Mouse (Mus musculus) adrenal gland, postnatal 14 days (tissue): ENCODE measurements around the gene D930048N14Rik. TPM values are rescaled to one million over a fixed set of nuclear protein-coding genes. Genes with fewer than 3 reads are reported as not detected.
A peak's percentile ranks its signal among the peaks of the same experiment; 100 is the strongest.
"Not testable (repeated sequence)": the region's sequence is repeated elsewhere in the genome, so short reads cannot be mapped to it uniquely, and the experiment has no call there.

Experiments
- DNase-seq: peaks from one replicate; pipeline ENCODE4 v3.0.0; 2021; ENCODE audit warnings: mixed read lengths
- total RNA-seq: library from RNA; stranded (reverse); gene quantifications from 2 replicates; pipeline ENCODE4 v1.2.3, GENCODE M21; 2021

D930048N14Rik gene
- total RNA-seq, 1 experiment from 2014 or later = 1.9 TPM

DNA sequence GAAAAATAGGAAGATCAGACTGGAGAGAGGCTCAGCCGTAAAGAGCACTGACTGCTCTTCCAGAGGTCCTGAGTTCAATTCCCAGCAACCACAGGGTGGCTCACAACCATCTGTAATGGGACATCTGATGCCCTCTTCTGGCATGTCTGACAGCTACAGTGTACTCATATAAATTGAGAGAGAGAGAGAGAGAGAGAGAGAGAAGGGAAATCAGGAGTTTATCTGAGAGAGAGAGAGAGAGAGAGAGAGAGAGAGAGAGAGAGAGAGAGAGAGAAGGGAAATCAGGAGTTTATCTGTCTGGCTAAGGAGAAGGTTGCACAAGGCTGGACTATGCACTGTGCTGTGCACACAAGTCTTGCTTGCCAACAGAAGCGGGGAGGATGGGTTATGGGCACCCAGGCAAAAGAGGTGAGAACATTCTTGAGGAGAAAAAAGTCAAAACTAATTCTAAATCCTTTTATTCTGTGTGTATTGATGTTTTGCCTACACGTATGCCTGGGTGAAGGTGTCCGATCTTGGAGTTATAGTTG, 2.2 kb downstream of the D930048N14Rik start:
- DNase-seq = no peak

DNA sequence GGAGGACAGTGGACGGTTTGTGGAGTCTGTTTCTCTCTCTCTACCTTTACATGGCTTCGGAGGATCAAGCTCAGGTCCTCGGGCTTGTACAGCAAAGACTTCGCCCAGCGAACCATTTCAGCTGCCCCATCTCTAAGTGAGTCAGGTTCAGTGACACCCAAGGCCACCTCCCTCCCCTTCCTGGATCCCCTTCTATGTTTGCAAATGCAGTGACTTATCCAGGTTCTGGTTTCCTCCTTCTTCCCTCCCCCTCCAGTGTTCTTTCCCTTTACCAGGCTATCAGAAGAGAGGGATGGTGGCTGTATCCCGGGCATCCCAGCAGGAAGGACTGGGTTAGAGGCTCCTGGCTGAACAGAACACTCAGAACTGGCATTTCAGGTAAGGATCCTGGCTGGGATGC, 3.0 kb downstream of the D930048N14Rik start:
- peak; percentile 57 for DNase-seq

DNA sequence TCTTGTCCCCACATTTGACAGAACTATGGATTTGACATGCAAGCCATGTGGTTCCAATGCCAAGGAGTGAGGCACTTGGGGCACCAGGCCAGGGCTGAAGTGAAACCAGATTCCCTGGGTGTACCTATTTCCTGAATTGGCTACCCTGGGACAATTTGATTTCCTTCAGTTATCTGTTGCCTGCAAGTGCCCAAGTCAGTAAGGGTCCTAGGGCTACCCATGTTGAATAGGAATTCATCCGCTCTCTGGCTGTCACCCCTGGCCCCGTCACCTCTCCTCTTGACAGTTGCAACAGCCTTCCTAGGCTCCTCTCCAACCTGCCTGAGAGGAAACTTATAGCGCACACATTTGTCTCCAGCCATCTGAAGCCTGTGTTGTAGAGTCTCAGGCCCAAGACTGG, 4.1 kb downstream of the D930048N14Rik start:
- no peak for DNase-seq

DNA sequence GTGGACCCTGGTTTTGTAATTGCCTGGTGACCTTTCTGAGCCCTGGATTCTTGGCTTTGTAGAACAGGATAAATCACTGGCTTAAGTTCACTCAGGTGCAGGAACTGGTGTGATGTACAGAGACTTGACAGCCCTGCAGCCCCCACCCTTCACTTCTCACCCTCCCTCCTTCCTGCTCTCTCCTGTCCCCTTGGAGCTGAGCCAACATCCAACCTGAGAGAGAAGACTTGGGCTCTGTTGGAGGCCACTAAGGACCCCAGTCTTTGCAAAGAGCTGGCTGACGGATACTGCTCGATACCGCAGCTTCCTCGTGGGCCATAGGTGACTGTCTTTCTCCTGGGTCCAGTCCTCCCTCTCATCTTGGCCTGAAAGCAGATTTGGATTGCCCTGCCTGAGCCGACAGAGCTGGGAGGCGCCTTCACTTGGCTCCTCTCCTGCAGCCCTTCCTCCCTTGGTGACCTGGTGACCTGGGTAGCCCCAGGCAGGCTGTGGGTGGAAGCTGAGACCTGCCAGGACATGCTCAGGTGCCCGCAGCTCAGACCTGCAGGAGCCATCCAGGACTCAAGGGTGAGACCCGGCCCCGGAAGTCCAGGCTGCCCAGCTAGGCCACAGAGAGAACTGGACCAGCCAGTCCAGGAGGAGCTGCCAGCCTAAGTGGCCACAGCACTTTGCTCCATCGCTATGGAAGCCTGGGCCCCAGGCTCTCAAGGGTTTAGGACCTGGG, 6.2 kb downstream of the D930048N14Rik start:
- peak; percentile 37 for DNase-seq

DNA sequence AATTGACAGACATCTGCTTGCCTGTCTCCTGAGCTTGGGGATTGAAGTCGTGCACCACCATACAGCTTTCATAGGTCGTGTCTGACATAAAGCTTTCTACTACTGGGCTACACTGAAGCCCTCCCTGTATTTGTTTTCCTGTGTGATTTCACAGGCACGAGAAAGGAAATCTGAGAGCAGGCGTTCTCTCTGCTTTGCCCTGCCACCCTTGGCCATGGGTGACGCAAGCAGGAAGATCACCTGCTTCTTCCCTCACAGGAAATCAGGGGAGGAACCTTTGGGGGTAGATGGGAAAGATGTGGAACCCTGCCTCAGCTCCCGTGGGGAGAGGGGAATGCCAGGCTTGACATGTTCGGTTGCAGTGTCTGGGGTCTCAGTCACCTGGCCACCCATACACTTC, 7.5 kb downstream of the D930048N14Rik start:
- no peak for DNase-seq

DNA sequence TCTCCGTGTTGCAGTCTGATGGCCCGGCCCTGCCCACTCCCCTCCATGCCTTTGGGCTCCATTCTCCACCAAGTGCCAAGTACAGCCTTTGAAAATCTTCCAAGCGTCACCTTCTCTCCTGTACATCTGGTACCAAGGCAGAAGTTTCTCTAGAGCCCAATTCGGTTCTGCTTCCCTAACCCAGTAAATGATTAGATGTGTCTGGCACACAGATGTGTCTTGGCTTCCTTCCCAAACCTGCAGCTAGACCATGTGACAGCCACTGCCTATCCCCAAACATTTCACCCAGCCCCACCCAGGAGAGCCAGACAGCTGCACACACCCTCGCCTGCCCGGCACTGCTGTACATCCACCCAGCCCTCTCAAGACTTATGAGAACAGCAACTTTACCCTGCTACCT, 8.0 kb downstream of the D930048N14Rik start:
- DNase-seq = peak; percentile 75

DNA sequence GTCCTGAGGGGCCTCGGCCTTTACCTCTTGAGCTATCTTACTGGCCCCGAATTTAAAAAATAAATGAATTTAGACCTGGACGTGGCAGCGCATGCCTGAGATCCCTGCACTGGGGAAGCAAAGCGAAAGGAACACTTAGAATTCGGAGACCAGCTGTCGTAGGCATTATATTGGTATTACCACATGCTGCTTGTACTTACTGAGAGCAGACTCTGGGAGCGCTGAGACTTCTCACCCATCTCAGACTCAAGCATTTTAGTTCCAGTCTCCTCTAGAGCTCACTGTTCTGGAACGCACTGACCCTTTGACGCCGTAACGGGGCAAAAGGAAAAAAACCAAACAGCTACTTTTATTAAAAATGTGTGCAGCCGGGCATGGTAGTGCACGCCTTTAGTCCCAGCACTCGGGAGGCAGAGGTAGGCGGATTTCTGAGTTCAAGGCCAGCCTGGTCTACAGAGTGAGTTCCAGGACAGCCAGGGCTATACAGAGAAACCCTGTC, 11.2 kb downstream of the D930048N14Rik start:
- DNase-seq = no peak

DNA sequence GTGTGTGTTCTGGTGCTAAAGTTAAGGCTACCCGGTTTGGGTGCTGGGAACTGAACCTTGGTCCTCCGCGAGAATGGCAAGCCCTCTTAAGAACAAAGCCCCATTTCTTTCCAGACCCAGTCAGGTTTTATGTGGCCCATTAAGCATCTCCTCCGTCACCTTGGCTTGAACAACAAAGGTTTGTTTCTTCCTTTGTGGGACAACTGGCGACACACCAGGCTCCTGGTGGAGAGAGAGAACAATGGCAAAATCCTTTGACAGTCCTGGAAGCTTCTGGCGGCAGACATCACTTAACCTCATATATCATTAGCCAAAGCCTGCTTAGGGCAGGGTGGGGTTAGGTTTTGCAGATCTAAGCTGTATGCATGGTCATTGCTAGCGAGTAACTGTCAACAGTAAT, 11.9 kb downstream of the D930048N14Rik start:
- no peak for DNase-seq

DNA sequence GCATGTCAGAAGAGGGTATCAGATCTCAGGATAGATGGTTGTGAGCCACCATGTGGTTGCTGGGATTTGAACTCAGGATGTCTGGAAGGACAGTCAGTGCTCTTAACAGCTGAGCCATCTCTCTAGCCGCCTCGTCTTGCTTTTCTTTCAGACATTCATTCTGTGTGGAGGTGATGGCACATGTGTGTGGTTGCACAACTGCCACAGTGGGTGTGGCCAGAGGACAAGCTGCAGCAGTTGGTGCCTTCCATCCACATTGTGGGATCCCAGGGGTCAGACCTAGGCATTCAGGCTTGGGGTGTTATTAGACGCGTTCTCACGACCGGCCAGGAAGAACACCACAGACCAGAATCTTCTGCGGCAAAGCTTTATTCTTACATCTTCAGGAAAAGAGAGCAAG, 14.0 kb downstream of the D930048N14Rik start:
- DNase-seq = not testable (repeated sequence)

DNA sequence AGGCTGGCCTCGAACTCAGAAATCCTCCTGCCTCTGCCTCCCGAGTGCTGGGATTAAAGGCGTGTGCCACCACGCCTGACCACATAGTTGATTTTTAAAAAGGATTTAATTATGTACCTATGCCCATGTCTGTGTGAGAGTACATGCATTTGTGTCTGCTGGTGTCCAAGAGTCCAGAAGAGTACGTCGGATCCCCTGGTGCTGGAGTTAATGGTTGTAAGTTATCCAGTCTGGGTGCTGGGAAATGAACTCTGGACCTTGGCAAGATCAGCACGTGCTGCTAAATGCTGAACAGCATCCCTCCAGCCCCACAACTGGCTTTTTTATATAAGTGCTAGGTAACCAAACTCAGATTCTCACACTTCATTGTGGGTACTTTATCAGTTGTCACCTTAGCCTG, 20.1 kb downstream of the D930048N14Rik start:
- no peak for DNase-seq

DNA sequence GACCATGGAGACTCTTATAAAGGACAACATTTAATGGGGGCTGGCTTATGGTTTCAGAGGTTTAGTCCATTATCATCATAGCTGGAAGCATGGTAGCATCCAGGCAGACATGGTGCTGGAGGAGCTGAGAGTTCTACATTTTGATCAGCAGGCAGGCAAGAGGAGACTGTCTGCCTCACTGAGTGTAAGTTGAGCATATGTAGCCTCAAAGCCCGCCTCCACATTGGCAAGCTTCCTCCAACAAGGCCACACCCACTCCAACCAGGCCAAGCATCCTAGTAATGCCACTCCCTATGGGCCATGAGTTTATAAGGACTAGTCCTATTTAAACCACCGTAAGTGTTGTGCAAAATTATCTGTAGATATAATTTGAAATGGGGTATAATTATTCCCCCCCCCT, 20.6 kb downstream of the D930048N14Rik start:
- DNase-seq = no peak

DNA sequence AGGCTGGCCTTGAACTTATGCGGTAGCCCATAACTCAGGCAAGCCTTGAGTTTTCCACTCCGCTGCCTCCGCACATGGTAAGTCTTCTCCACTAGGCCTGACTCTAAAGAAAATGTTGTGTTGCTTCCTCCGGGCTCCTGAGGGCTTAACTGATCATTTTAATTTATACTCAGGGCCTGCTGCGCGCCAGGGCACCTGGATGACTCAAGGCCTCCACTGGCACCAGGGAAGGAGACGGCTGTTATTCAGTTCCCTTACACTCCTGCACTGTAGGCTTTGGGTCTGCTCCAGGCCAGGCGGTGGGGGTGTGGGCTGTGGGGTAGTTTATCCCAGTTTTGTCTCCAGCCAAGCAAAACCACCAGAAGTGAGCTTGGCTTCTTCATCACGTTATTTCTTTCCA, 22.5 kb downstream of the D930048N14Rik start:
- peak; percentile 58 for DNase-seq

DNA sequence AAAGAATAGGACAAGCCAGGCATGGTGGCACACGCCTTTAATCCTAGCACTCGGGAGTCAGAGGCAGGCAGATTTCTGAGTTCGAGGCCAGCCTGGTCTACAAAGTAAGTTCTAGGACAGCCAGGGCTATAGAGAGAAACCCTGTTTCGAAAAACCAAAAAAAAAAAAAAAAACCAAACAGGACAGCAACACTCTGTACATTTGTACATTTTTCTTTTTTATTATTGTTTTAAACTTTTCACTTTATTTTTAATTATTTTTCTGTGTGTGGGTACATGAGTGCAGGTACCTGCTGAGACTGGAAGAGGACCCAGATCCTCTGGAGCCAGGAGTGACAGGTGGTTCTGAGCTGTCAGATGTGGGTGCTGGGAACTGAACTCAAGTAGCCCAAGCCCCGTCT, 24.6 kb downstream of the D930048N14Rik start:
- DNase-seq = no peak

DNA sequence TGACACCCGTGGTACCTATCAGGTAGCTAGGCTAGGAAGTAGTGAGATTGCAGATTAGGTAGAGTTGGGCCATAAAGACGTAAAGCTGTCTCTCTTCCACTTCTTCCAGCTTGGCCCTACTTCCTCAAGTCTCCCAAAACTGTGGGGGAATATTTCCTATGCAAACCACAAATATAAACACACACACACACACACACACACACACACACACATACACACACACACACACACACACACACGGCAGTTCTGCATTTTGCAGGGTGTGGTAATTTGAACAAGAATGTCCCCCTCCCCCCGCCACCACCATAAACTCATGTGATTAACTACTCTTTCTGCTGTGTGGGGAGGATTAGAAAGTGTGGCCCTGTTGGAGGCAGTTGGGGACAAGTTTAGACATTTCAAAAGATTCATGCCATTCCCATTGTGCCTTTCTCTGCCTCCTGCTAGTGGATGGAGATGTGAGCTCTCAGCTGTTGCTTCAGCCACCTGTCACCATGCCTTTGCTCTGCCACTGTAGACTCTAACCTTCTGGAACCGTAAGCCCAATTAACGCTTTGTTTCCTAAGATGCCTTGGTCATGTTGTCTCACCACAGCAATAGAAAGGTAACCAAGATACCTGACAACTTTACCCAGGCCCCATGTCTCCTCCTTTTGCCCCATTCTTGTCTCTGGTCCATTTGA, 27.1 kb downstream of the D930048N14Rik start:
- DNase-seq = no peak

DNA sequence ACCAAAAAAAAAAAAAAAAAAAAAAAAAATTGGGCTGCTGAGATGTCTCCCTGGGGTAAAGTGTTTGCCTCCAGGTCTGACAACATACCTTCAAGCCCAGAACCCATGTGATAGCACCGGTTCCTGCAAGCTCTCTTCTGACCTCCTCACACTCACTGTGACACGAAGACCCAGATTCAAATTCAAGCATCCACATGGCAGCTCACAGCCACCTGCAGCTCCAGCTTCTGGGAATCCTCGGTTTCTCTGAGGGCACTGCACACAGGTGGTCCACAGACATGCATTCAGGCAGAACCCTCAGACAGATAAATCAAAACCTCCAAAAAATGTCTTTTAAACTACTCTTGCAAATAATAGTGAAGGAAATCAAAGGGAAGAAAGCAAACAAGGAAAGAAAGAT, 28.7 kb downstream of the D930048N14Rik start:
- no peak for DNase-seq

DNA sequence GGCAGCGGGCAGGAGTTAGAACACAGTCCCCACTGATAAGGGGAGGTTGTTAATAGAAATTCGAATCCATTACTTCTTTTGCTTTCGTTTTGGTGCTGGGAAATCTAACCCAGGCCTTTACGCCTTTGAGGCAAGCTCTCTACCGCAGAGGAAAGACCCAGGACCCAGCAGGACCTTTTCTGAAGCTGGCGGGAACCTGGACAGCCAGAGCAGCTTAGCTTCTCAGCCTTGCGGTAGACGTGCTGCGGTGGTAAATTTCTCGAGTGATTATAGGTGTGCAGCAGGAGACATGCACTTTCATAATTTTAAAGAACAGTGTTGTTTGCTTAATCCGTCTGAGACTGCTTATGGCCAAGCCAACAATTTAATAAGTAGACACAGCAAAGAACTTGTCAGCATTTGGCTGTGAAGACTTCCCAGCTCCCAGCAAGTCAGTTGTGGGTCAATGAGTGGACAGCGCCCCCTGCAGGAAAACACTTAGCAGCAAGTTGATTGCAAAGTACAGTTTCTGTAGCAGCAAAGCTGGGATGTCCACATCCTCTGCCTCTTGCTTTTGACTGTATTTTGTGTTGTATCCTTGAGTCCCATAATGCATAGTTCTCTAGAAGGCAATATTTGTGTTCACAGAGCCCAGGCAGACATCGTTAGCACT, 30.7 kb downstream of the D930048N14Rik start:
- peak; percentile 95 for DNase-seq

DNA sequence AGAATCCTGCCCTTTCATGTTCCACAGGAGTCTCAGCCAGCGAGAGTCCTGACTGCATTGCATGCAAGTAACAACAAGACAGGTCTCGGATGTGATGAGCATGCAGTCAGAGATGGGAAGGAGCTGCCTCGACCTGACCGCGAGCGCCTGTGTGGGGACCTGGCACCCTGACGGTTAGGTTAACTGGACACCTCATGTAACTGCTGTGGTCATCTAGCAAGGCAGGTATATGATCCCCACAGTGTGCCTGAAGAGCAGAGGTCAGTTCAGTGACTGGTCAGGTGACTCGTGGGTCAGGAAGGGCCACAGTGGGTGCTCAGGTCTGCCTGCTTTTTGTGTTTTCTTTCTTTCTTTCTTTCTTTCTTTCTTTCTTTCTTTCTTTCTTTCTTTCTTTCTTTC, 31.2 kb downstream of the D930048N14Rik start:
- DNase-seq = no peak

DNA sequence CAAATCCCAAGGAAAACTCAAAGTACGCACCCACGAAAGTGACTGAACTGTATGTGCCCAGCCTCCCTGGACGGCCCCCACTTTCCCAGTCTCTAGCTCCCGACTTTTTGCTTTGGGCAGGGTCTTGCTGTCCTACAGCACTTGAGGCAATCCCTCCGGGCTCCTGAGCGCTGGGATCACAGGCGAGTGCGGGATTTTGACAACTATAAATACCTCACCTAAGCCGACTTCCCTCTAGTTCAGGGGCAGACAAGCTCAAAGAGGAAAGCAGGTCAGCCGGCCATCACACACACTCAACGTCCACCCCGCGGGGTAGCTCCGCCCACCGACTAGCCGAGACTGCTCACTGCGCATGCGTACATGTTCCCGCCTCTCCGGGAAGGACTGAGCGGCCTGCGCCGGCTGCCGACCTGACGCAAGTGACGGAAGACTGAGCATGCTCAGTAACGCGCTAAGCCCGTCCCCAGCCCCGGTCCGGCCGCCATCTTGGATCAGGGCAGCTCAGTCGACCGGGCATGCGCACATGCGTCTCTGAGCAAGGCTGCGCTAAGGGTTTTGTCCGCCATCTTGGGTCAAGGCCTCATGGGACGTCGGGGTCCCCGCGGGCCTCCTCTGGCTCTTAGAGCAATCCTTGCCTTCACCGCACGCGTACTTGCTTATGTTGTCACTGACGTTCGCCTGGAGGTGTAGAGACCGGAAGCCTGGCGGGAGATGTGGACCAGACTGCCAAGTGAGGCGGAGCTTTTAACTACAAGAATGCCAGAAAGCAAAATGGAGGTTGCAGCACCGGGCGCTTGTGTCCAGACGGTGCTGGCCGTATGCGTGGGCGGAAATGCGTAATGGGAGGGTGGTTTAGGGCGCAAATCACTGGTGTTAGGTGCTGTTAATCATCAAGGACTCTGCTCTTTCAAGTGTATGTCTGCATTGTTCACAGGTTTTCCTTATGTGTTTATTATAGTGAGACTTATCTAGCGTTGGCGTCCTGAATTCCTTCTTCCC, 37.9 kb downstream of the D930048N14Rik start, which contains the start of gene 0610009B22Rik:
0610009B22Rik (minus strand) TSS at position 545 of the 999 bp plus-strand sequence.
- peak; percentile 100 for DNase-seq

DNA sequence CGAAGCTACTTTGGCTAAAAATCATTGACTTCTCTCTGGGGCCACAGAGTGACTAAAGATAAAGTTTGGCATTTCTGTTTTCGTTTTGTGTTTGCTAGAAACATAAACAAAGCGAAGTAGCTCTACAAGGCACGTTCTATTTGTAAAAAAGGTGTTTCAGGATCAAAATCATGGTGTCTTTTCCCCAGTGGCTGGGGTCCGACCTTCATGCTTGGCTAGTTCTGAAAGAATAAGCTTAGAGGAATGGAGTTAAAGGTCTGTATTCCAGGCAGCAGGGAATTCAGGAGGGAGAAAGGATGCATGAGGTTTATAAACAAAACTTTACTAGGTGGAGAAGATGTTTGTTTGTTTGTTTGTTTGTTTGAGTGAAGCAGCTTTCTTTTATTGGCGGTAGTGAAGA, 38.6 kb downstream of the D930048N14Rik start:
- peak; percentile 12 for DNase-seq

DNA sequence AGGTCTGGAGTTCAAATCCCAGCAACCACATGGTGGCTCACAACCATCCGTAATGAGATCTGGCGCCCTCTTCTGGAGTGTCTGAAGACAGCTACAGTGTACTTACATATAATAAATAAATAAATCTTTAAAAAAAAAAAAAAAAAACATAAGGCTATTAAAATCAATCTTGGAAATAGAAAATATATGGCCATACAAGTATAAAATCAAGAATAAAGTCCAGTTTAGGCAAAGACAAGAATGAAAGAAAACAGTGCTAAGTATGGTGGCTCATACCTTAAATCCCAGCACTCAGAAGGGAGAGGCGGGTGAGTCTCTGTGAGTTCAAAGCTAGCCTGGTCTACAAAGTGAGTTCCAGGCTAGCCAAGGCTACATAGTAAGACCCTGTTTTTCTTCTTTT, 39.8 kb downstream of the D930048N14Rik start:
- not testable (repeated sequence) for DNase-seq

DNA sequence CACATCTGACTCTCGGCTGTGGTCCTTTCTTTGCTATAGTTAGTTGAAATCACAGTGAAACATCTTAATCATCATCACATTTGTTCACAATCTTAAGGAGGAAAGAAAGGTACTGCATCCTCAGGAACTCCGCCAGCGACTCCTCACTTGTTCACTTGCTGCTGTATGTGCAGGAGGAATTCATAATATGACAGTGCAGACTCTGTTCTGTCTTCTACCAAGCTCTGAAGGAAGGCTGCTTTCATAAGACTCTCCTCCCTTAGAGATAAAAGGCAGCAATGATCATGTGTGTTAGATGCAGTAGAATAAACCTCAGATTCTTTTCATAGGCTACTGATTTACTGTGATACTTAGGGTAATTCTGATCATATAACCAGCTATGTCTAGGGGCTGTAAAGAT, 44.2 kb downstream of the D930048N14Rik start:
- no peak for DNase-seq

DNA sequence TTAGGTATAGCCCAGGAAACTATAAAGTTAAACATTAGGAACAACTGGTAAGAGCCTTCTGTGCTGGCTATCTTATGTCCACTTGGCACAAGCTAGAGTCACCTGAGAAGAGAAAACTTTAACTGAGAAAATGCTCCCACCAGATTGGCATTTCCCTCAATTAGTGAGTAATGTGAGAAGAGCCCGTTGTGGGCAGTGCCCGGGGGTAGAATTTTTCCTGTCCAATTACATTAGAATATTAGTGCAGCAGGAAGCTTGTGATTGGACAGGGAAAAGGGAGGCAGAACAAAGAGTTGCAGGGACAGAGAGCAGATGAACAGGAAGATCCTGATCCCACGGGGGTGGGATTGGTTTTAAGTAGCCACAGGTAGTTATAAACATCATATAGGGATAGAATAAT, 52.1 kb downstream of the D930048N14Rik start:
- no peak for DNase-seq
